16 mouse cellular contexts compared by ENCODE assay signal in the genomic region with DNA sequence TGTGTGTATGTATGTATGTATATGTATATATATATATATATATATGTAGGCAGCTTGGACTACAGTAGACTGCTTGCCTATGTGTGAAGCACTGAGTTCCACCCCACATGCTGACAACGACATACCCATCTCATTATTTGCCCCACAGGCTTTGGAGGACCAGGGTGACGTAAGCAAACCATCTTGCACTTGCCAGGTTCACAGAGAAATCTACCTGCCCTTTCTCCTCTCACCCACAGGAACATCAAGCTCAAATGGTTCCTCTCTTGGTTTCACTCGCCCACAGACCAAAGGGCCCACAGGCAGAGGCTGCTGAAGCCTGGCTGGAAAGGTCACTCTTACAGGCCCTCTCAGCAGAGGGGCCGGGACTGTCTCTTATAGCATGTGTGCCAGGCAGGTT.
"Had no signal": no experiment of that assay in that cellular context is flagged by ENCODE, and none has a peak within 500 bp of the region (broad histone marks: within the 10 kb centered on the region; RNA-seq: fewer than 3 reads in every experiment).

No protein-coding gene starts in this region.

- H3K4me3 ChIP-seq: layer of hippocampus, adult 2 months; left cerebral cortex, adult 2 months; limb, embryonic 15.5 days; liver, embryonic 13.5 days; lung, embryonic 15.5 days; midbrain, embryonic 12.5 days; myocyte; neural tube, embryonic 15.5 days had no signal

- H3K36me3 ChIP-seq: limb, embryonic 15.5 days; liver, embryonic 13.5 days; lung, embryonic 15.5 days; midbrain, embryonic 12.5 days had no signal

- H3K27me3 ChIP-seq: limb, embryonic 15.5 days; liver, embryonic 13.5 days; lung, embryonic 15.5 days; midbrain, embryonic 12.5 days; neural tube, embryonic 15.5 days had no signal

- H3K4me1 ChIP-seq: limb, embryonic 15.5 days; lung, embryonic 15.5 days had no signal

- H3K27ac ChIP-seq: kidney, postnatal 0 days; layer of hippocampus, adult 2 months; left cerebral cortex, adult 2 months; limb, embryonic 15.5 days; liver, embryonic 13.5 days; lung, embryonic 15.5 days; midbrain, embryonic 12.5 days; neural tube, embryonic 15.5 days; stomach, postnatal 0 days had no signal

- H3K9me3 ChIP-seq: limb, embryonic 15.5 days; liver, embryonic 13.5 days; lung, embryonic 15.5 days; neural tube, embryonic 15.5 days had no signal

- H3K9ac ChIP-seq: limb, embryonic 15.5 days; liver, embryonic 13.5 days; liver, postnatal 0 days; lung, embryonic 15.5 days; midbrain, embryonic 12.5 days; neural tube, embryonic 15.5 days had no signal

- ATAC-seq: liver, postnatal 0 days had no signal

- H3K4me2 ChIP-seq: limb, embryonic 15.5 days; liver, embryonic 13.5 days; lung, embryonic 15.5 days; midbrain, embryonic 12.5 days; neural tube, embryonic 15.5 days had no signal

- DNase-seq: kidney, adult 8-10 months; kidney, postnatal 4 days; liver, embryonic 13.5 days; liver, postnatal 0 days; lung, postnatal 14 days; spleen, adult 18-20 months; thymus, postnatal 14 days had no signal
